Mouse (Mus musculus) B cell, adult 62 days (primary cell): ENCODE results near the gene Knl1. TPM values are rescaled to one million over a fixed set of nuclear protein-coding genes. Genes with fewer than 3 reads are reported as not detected.

Experiments
- total RNA-seq: library from RNA; stranded (reverse); gene quantifications from 4 replicates; pipeline ENCODE4 v1.2.4, GENCODE M21; 2023

The Knl1 gene
- 3.4 to 5.0 TPM (median 4.4 TPM) in 4 replicates for total RNA-seq

DNA sequence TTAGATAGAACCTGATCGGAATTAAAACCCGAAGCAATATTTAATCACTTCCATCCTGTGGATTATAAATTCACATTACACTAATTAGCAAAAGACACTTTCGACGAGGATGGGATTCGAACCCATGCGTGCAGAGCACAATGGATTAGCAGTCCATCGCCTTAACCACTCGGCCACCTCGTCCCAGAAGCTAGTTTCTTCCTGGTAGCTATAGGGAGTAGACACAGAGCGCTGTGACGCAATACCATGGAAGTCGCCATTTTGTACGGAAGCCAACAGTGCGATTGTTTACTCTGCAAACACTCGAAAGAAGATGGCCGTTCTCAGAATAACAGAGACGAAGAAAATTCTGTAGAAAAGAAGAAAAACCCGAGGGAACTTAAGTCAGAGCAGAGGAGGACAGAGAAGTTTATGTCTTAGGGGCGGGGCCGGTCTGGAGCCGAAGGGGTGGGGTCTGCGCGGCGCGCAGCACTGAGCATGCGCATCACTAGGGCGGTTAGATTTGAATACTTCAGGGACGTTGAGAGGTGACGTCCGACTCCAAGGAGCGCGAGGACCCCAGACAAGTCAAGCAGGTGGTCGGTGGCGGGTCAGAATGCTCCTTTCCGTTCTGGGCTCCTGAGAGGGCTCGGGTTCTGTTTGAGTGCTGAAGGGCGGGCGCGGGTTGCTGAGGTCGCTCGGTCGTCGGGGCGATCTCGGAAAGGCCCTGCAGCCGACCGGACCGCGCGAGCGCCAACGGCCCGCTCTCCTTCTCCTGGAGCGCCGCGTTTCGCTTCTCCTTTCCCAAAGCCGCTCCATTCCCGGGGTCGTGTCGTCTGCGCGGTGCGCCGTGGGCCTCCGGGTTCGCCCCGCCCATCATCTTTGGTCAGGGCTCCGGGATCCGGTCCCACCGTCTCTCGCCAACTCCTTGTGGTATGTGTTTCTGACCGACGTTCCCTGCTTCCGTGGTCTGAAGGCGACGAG lies at the start of gene Knl1:
Gene Knl1, plus strand, starts transcription at position 471 of the 963 bp plus-strand sequence.

DNA sequence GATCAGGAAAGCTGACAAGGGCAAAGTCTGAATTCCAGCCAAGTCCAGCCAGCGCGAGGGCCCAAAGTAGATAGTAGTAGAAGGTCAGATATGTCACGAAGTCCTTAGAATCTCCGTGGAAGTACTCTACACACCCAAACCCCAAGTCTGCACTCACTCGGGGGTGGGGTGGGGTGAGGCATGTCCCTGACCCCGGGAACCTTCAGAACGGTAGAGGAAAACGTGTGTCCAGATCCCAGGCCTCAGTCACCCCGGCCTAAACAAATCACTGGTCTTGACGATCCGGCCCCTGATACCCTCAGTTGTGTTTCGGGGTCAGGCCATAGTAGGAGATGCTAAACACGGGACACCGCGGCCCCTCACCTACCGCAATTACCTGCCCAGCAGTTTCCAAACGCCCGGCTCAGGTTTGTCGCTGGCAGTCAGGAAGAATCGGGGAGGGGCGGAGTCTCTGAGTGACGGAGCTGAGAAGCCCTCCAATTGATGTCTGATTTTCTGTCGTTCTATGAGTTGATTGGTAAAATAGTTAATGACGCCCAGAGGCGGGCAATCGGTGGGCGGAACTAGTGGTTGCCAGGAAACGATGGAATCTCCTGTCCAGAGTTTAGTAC lies 17.9 kb upstream of the Knl1 start, which contains the start of gene Ccdc32:
Gene Ccdc32, minus strand, starts transcription at position 453 of the 611 bp plus-strand sequence.

DNA sequence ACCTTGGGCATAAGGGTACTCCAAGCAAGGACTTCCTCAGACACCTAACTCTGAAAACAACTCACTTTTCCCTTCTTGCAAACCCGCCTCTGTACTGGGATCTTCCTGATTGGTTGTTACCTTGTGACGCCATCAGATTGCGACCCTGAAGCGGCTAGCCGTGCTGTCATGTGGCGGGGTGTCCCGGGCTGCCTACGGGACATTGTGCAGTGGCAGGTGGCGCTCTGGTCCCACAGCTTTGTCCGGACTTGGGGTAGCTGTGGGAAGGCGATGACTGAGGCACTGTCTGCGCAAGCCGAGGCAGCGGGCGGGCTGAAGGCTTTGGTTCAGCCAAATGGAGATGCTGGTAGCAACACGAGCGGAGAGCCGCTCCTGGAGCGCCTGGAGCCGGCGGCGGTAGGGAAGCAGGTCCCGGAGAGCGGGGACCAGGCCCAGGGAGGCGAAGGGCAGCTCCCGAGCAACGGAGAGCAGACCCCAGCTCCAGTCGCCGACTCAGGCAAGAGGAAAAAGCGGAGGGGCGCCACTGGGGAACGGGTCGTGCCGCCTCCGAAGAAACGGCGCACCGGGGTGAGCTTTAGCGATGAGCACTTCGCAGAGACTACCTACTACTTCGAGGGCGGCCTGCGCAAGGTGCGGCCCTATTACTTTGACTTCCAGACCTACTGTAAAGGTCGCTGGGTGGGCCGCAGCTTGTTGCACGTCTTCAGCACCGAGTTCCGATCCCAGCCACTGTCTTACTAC lies 12.1 kb upstream of the Knl1 start, which contains the start of gene Rpusd2:
Gene Rpusd2, plus strand, starts transcription at position 135 of the 741 bp plus-strand sequence.

DNA sequence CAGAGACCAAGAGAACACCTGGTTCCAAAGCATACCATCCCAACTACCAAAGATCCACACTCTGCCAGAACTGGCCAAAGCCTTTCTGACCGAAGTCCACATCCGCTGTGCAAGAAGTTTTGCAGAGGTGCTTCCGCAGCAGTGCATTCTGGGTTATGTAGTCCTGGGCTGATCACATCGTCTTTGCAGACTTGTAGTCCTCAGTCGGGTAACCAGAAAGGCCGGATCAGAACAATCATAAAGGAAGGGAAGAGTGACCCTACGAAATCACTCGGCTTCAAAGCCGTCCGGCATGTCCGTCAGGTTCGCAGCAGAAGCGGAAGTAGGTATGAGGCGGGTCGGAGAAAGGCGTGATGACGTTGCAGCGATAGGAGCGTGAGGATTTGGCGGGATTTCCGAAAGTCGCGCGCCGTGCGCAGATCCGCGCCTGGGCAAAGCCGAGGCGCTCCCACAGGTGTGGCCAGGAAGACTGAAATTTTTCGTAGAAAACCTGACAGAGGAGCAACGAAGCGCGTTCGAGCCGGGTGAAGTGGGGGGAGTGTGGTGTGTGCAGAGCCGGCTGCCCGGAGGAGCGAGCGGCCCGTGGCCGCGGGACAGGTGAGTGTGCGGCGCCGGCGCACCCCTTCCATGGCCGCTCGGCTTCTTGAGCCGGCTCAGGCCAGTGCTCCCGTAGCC lies 65.7 kb downstream of the Knl1 start, which contains the start of gene Rad51:
Gene Rad51, plus strand, starts transcription at position 356 of the 675 bp plus-strand sequence.

Other genes with a start within 250 kb of the Knl1 start
- gene Knstrn, start 233.1 kb upstream of the Knl1 start, total RNA-seq: 7.1 to 11.5 TPM (median 8.9 TPM) in 4 replicates
- gene Ivd, start 185.2 kb upstream of the Knl1 start, total RNA-seq: 80.1 to 89.7 TPM (median 85.3 TPM) in 4 replicates
- gene Bahd1, start 146.7 kb upstream of the Knl1 start, total RNA-seq: 50.3 to 60.1 TPM (median 57.5 TPM) in 4 replicates
- gene Chst14, start 120.6 kb upstream of the Knl1 start, total RNA-seq: 3.6 to 5.0 TPM (median 4.3 TPM) in 4 replicates
- 11.3 to 15.1 TPM (median 12.8 TPM) in 4 replicates for gene Ccdc32, start 17.7 kb upstream of the Knl1 start, total RNA-seq
- 14.3 to 18.6 TPM (median 15.5 TPM) in 4 replicates for gene Rpusd2, start 12.3 kb upstream of the Knl1 start, total RNA-seq
- gene Rad51, start 65.7 kb downstream of the Knl1 start, total RNA-seq: 1.4 to 5.4 TPM (median 2.6 TPM) in 4 replicates
- gene Rmdn3, start 109.9 kb downstream of the Knl1 start, total RNA-seq: 25.9 to 39.7 TPM (median 33.3 TPM) in 4 replicates
- 1.0 TPM in 1 of 4 replicates, not detected in the others for gene Gchfr, start 120.7 kb downstream of the Knl1 start, total RNA-seq
- gene Gm14137, start 127.4 kb downstream of the Knl1 start, total RNA-seq: 6.9 to 10.6 TPM (median 8.2 TPM) in 4 replicates
- 26.6 to 40.7 TPM (median 34.8 TPM) in 4 replicates for gene Zfyve19, start 161.5 kb downstream of the Knl1 start, total RNA-seq
- gene Dnajc17, start 161.7 kb downstream of the Knl1 start, total RNA-seq: 14.5 to 21.2 TPM (median 20.4 TPM) in 4 replicates
- not detected in 4 replicates for gene Ppp1r14d, start 182.8 kb downstream of the Knl1 start, total RNA-seq
- 0.24 TPM in 1 of 4 replicates, not detected in the others for gene Spint1, start 190.2 kb downstream of the Knl1 start, total RNA-seq
- gene Rhov, start 224.2 kb downstream of the Knl1 start, total RNA-seq: 0.35 to 0.79 TPM in 2 of 4 replicates, not detected in the others
- 95.6 to 104 TPM (median 96.7 TPM) in 4 replicates for gene Vps18, start 241.6 kb downstream of the Knl1 start, total RNA-seq